Mouse (Mus musculus) embryonic fibroblast, embryonic 13.5 days (primary cell): Measurements from ENCODE around the gene Ppm1d.

Experiments used
- CTCF ChIP-seq: IDR thresholded peaks from 2 replicates; pipeline ENCODE4 v1.5.1; 2011; ENCODE audit warnings: mild to moderate bottlenecking, control low read depth, low read length, moderate library complexity, borderline replicate concordance; ENCODE audit not compliant: insufficient read depth
- POLR2A ChIP-seq: IDR thresholded peaks from 2 replicates; pipeline ENCODE4 v1.6.1; 2011; ENCODE audit warnings: low read depth, mild to moderate bottlenecking, control low read depth, low read length, moderate library complexity

DNA sequence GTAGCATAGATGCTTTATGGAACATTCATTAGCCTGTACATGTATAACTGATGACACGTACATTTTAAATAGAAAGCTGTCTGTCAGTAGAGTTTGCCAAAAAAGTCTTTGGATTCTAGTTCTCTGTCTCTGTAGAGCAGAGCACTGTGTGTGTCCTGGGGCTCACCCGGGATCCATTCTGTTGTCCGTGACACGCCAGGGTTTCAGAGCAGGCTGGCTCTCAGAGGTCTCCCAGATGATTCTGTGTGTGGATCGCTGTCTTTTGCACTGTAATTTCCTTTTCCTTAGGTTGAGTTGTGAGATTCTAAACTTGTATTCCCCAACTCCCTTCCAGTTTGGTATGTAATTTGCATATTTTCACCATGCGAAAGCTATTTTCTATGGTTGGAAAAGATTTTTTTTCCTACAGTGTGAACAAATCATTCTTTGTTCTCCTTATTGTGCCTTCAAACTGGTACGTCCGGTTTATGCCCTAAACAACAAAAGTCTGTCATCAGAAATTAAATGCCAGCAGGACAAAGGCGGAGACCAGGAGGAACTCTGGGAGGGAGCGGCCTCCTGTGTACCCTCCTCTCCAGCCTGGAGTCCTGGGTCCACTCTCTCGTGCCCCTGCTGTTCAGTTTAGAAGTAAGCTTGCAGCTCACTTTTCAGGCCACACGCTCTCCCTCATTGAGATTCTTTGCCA, 81.3 kb downstream of the Ppm1d start:
- TF ChIP-seq CTCF (no peak), POLR2A (no peak)
